Mouse (Mus musculus): Measurements from ENCODE around the gene Tgfbrap1. TPM values are rescaled to one million over a fixed set of nuclear protein-coding genes. Genes with fewer than 3 reads are reported as not detected.

The Tgfbrap1 gene
- 30.0 TPM for total RNA-seq (2023)

DNA sequence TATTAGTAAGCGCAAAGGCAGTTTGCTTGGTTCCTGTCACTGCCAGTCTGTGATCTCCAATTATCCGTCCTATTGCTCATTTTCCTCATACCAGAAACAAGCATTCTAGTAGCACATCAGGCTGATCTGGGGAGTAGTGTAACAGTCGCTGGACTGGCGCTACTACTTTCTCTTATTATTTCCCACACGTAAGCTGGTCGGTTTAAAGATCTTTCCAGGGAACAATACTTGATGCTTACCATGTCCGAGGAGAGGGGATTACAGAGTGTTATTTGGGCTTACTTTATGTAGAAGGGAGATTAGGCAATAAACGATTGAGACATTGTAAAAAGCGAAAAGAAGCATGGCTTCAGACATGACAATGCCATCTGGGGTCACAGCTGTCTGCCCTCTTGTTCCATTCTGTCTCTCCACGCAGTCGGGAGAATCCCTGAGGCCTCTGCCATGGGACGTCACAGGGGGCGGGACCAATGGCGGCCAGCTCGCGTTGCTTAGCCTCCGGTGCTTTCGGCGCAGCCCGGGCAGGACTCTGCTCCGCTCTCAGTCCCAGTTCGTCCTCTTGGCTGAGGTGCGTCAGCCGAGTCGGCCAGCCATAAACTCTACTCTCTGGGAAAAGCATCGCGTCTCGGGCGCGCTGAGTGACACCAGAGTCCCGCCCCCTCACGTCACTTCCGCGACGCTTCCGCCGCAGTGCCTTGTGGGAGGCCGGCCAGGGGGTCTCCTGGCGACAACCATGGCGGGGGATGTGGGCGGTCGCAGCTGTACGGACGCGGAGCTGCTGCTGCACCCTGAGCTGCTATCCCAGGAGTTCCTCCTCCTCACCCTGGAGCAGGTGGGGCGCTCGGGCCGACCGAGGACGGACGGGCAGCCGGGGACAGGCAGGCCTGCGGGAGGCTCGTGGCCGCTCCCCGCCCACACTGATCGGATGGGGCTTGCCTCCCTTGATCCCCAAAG lies at the start of gene Tgfbrap1, which contains the start of gene AI597479:
Gene Tgfbrap1, minus strand, starts transcription at position 607 of the 954 bp plus-strand sequence.
Gene AI597479, plus strand, starts transcription at position 680 of the 954 bp plus-strand sequence.

Other genes starting within 250 kb of the Tgfbrap1 start
- 58.9 TPM for gene Mrps9, start 247.4 kb downstream of the Tgfbrap1 start, total RNA-seq (2023)
- not detected for gene Gpr45, start 145.8 kb downstream of the Tgfbrap1 start, total RNA-seq (2023)
- gene AI597479, start 73 bp upstream of the Tgfbrap1 start, total RNA-seq (2023): 8.5 TPM
- 3.2 TPM for gene Fhl2, start 98.3 kb upstream of the Tgfbrap1 start, total RNA-seq (2023)